Mouse (Mus musculus): ENCODE measurements around the gene Rpl32.
A peak's percentile ranks its signal among the peaks of the same experiment; 100 is the strongest.

Rpl32 gene

GRCm38 (mm10) chr6:115815041-115815440 is 6.5 kb upstream of the Rpl32 start:
- DNase-seq (ENCODE audit: low spot score), result peak; percentile 59

- peak; percentile 95 for DNase-seq (ENCODE audit: low spot score)
Observed at GRCm38 (mm10) chr6:115814104-115814503, 5.6 kb upstream of the Rpl32 start.

GRCm38 (mm10) chr6:115811606-115812005 is 3.1 kb upstream of the Rpl32 start:
- no peak for DNase-seq (ENCODE audit: low spot score)

GRCm38 (mm10) chr6:115808196-115808487 is 405 bp downstream of the Rpl32 start:
- DNase-seq (ENCODE audit: low spot score), result peak; percentile 59

- DNase-seq (ENCODE audit: low spot score), result peak; percentile 53
Observed at GRCm38 (mm10) chr6:115807464-115808195, 917 bp downstream of the Rpl32 start.

GRCm38 (mm10) chr6:115804432-115805192 is 3.9 kb downstream of the Rpl32 start:
- DNase-seq (ENCODE audit: low spot score), result no peak

- peak; percentile 91 for DNase-seq (ENCODE audit: low spot score)
Observed at GRCm38 (mm10) chr6:115803541-115804382, 4.8 kb downstream of the Rpl32 start.

- DNase-seq (ENCODE audit: low spot score), result no peak
Observed at GRCm38 (mm10) chr6:115801811-115802210, 6.7 kb downstream of the Rpl32 start.

- DNase-seq (ENCODE audit: low spot score), result no peak
Observed at GRCm38 (mm10) chr6:115792691-115793215, 15.8 kb downstream of the Rpl32 start.

GRCm38 (mm10) chr6:115791842-115792686 is 16.5 kb downstream of the Rpl32 start:
- DNase-seq (ENCODE audit: low spot score), result no peak

GRCm38 (mm10) chr6:115791016-115791415 is 17.5 kb downstream of the Rpl32 start:
- no peak for DNase-seq (ENCODE audit: low spot score)

- DNase-seq (ENCODE audit: low spot score), result no peak
Observed at GRCm38 (mm10) chr6:115782781-115783180, 25.8 kb downstream of the Rpl32 start.

GRCm38 (mm10) chr6:115776363-115776762 is 32.2 kb downstream of the Rpl32 start:
- no peak for DNase-seq (ENCODE audit: low spot score)

- no peak for DNase-seq (ENCODE audit: low spot score)
Observed at GRCm38 (mm10) chr6:115775838-115776237, 32.7 kb downstream of the Rpl32 start.

- peak; percentile 46 for DNase-seq (ENCODE audit: low spot score)
Observed at GRCm38 (mm10) chr6:115774501-115774921, 34.0 kb downstream of the Rpl32 start, which contains the start of gene Cand2. Gene Cand2, plus strand, starts transcription at chr6:115774538.

GRCm38 (mm10) chr6:115773966-115774413 is 34.6 kb downstream of the Rpl32 start:
- DNase-seq (ENCODE audit: low spot score), result peak; percentile 29

GRCm38 (mm10) chr6:115772604-115773003 is 35.9 kb downstream of the Rpl32 start:
- DNase-seq (ENCODE audit: low spot score), result peak; percentile 32

- no peak for DNase-seq (ENCODE audit: low spot score)
Observed at GRCm38 (mm10) chr6:115772201-115772600, 36.3 kb downstream of the Rpl32 start.

- DNase-seq (ENCODE audit: low spot score), result no peak
Observed at GRCm38 (mm10) chr6:115770852-115771251, 37.7 kb downstream of the Rpl32 start.

- DNase-seq (ENCODE audit: low spot score), result no peak
Observed at GRCm38 (mm10) chr6:115770059-115770670, 38.4 kb downstream of the Rpl32 start.

- no peak for DNase-seq (ENCODE audit: low spot score)
Observed at GRCm38 (mm10) chr6:115768207-115768606, 40.3 kb downstream of the Rpl32 start.

Measured in adipocyte (in vitro differentiated cells).